Mouse (Mus musculus) midbrain, embryonic 16.5 days (tissue): ENCODE measurements at regions not wholly inside any gene's neighbourhood (a gene's known extent, or its start where the extent isn't known, plus 50 kb on each side); places are given as distances from the start of the nearest gene placed in this dataset.

Experiments used
- ATAC-seq: fragments of 200-750 bp; cut with Nextera tagmentation; 2 replicates; pipeline ENCODE4 v1.8.0; 2017; ENCODE audit warnings: moderate TSS enrichment
- H3K27ac ChIP-seq: fragments of 300-500 bp; sonication (generic); 2 replicates; pipeline ENCODE4 v1.5.1; 2014; ENCODE audit warnings: mild to moderate bottlenecking, low read length, mixed read lengths
- H3K27me3 ChIP-seq: fragments of 300-500 bp; sonication (generic); 2 replicates; pipeline ENCODE4 v1.6.1; 2014; ENCODE audit warnings: low read depth, low read length, mixed read lengths; ENCODE audit not compliant: control insufficient read depth, insufficient read depth
- H3K36me3 ChIP-seq: fragments of 300-500 bp; sonication (generic); 2 replicates; pipeline ENCODE4 v1.6.1; 2014; ENCODE audit warnings: mild to moderate bottlenecking, low read length, moderate library complexity, mixed read lengths; ENCODE audit not compliant: control insufficient read depth, insufficient read depth
- H3K4me1 ChIP-seq: fragments of 300-500 bp; sonication (generic); 2 replicates; pipeline ENCODE4 v1.6.1; 2014; ENCODE audit warnings: mild to moderate bottlenecking, low read length, mixed read lengths; ENCODE audit not compliant: control insufficient read depth, insufficient read depth
- H3K4me2 ChIP-seq: fragments of 300-500 bp; sonication (generic); 2 replicates; pipeline ENCODE4 v1.6.1; 2014; ENCODE audit warnings: mild to moderate bottlenecking, low read length, mixed read lengths
- H3K4me3 ChIP-seq: fragments of 300-500 bp; sonication (generic); 2 replicates; pipeline ENCODE4 v1.5.1; 2014; ENCODE audit warnings: low read depth, mild to moderate bottlenecking, low read length, moderate library complexity, mixed read lengths
- H3K9ac ChIP-seq: fragments of 300-500 bp; sonication (generic); 2 replicates; pipeline ENCODE4 v1.6.1; 2014; ENCODE audit warnings: low read depth, low read length, mixed read lengths
- H3K9me3 ChIP-seq: fragments of 300-500 bp; sonication (generic); replicated peaks from 2 replicates; pipeline ENCODE4 v1.6.1; 2014; ENCODE audit warnings: mild to moderate bottlenecking, low read length, mixed read lengths; ENCODE audit not compliant: control insufficient read depth, poor library complexity, severe bottlenecking
- WGBS: fragments of 180-500 bp; shearing (Covaris S2); extraction: QIAGEN DNeasy Blood & Tissue Kit; methylation state at CpG from one replicate; pipeline ENCODE4 v1.1.7; 2014; 5-methylcytosine and 5-hydroxymethylcytosine counted together

- Histone ChIP-seq H3K9ac (no peak overlapping the region), H3K4me3 (no peak overlapping the region), H3K27me3 (no peaks in the 10 kb centered on the region), H3K36me3 (no peaks in the 10 kb centered on the region), H3K9me3 (no peaks in the 10 kb centered on the region), H3K4me2 (no peak overlapping the region), H3K27ac (no peak overlapping the region), H3K4me1 (no peaks in the 10 kb centered on the region)
- WGBS = 76% methylated on average over 3 of the region's 3 CpGs
- ATAC-seq = no peak
Measured at GRCm38 (mm10) chr9:68340921-68341320, 312.7 kb upstream of the Rora start.

GRCm38 (mm10) chr9:68341511-68341910 lies 312.1 kb upstream of the Rora start:
- WGBS = 86% methylated on average over 3 of the region's 3 CpGs
- H3K36me3 ChIP-seq = no peaks in the 10 kb centered on the region
- H3K4me2 ChIP-seq = no peak overlapping the region
- no peaks in the 10 kb centered on the region for H3K4me1 ChIP-seq
- no peaks in the 10 kb centered on the region for H3K27me3 ChIP-seq
- no peak overlapping the region for H3K4me3 ChIP-seq
- ATAC-seq = no peak
- no peak overlapping the region for H3K27ac ChIP-seq
- H3K9me3 ChIP-seq = no peaks in the 10 kb centered on the region
- no peak overlapping the region for H3K9ac ChIP-seq

GRCm38 (mm10) chr9:68347426-68347825 lies 306.2 kb upstream of the Rora start:
- ATAC-seq = no peak
- Histone ChIP-seq H3K4me2 (no peak overlapping the region), H3K9ac (no peak overlapping the region), H3K4me3 (no peak overlapping the region), H3K36me3 (no peaks in the 10 kb centered on the region), H3K4me1 (no peaks in the 10 kb centered on the region), H3K27me3 (no peaks in the 10 kb centered on the region), H3K9me3 (no peaks in the 10 kb centered on the region), H3K27ac (no peak overlapping the region)
- WGBS = 87% methylated on average over 6 of the region's 6 CpGs

- no peak overlapping the region for H3K4me3 ChIP-seq
- H3K27ac ChIP-seq = no peak overlapping the region
- H3K4me2 ChIP-seq = no peak overlapping the region
- no peaks in the 10 kb centered on the region for H3K36me3 ChIP-seq
- no peaks in the 10 kb centered on the region for H3K9me3 ChIP-seq
- H3K9ac ChIP-seq = no peak overlapping the region
- H3K27me3 ChIP-seq = no peaks in the 10 kb centered on the region
- 92% methylated on average over 4 of the region's 4 CpGs for WGBS
- ATAC-seq = no peak
- no peaks in the 10 kb centered on the region for H3K4me1 ChIP-seq
Measured at GRCm38 (mm10) chr9:68351466-68351865, 302.1 kb upstream of the Rora start.

GRCm38 (mm10) chr9:68354470-68354869 lies 299.1 kb upstream of the Rora start:
- ATAC-seq = no peak
- Histone ChIP-seq H3K36me3 (no peaks in the 10 kb centered on the region), H3K27me3 (no peaks in the 10 kb centered on the region), H3K27ac (no peak overlapping the region), H3K9me3 (no peaks in the 10 kb centered on the region), H3K9ac (no peak overlapping the region), H3K4me3 (no peak overlapping the region), H3K4me1 (no peaks in the 10 kb centered on the region), H3K4me2 (no peak overlapping the region)
- 80% methylated on average over 4 of the region's 4 CpGs for whole genome bisulfite sequencing

- ATAC-seq = no peak
- WGBS = 92% methylated on average over 4 of the region's 4 CpGs
Measured at GRCm38 (mm10) chr9:68356078-68356477, 297.5 kb upstream of the Rora start.

GRCm38 (mm10) chr9:68357231-68357630 lies 296.4 kb upstream of the Rora start:
- no peak overlapping the region for H3K27ac ChIP-seq
- H3K4me3 ChIP-seq = no peak overlapping the region
- WGBS = 64% methylated on average over 5 of the region's 5 CpGs
- H3K4me1 ChIP-seq = no peaks in the 10 kb centered on the region
- no peak for ATAC-seq
- H3K9me3 ChIP-seq = no peaks in the 10 kb centered on the region
- no peak overlapping the region for H3K9ac ChIP-seq
- H3K27me3 ChIP-seq = no peaks in the 10 kb centered on the region
- H3K4me2 ChIP-seq = no peak overlapping the region
- H3K36me3 ChIP-seq = no peaks in the 10 kb centered on the region

More at GRCm38 (mm10) chr9:68356078-68356477, 297.5 kb upstream of the Rora start:
- H3K4me3 ChIP-seq = no peak overlapping the region
- H3K4me1 ChIP-seq = no peaks in the 10 kb centered on the region
- H3K36me3 ChIP-seq = no peaks in the 10 kb centered on the region
- no peak overlapping the region for H3K27ac ChIP-seq
- no peak overlapping the region for H3K9ac ChIP-seq
- H3K4me2 ChIP-seq = no peak overlapping the region
- no peaks in the 10 kb centered on the region for H3K27me3 ChIP-seq
- H3K9me3 ChIP-seq = no peaks in the 10 kb centered on the region

- no peak overlapping the region for H3K27ac ChIP-seq
- no peaks in the 10 kb centered on the region for H3K4me1 ChIP-seq
- no peak overlapping the region for H3K4me2 ChIP-seq
- 74% methylated on average over 3 of the region's 3 CpGs for WGBS
- H3K36me3 ChIP-seq = no peaks in the 10 kb centered on the region
- no peak overlapping the region for H3K9ac ChIP-seq
- no peak for ATAC-seq
- H3K4me3 ChIP-seq = no peak overlapping the region
- H3K27me3 ChIP-seq = no peaks in the 10 kb centered on the region
- H3K9me3 ChIP-seq = no peaks in the 10 kb centered on the region
Measured at GRCm38 (mm10) chr9:68366973-68367372, 286.6 kb upstream of the Rora start.

GRCm38 (mm10) chr9:68367556-68367955 lies 286.0 kb upstream of the Rora start:
- Histone ChIP-seq H3K4me1 (no peaks in the 10 kb centered on the region), H3K9me3 (no peaks in the 10 kb centered on the region), H3K27ac (no peak overlapping the region), H3K9ac (no peak overlapping the region), H3K36me3 (no peaks in the 10 kb centered on the region), H3K4me3 (no peak overlapping the region), H3K27me3 (no peaks in the 10 kb centered on the region), H3K4me2 (no peak overlapping the region)
- WGBS = 93% methylated on average over 4 of the region's 4 CpGs
- ATAC-seq = no peak

- no peak for ATAC-seq
- 76% methylated on average over 4 of the region's 4 CpGs for WGBS
- Histone ChIP-seq H3K27me3 (no peaks in the 10 kb centered on the region), H3K4me2 (no peak overlapping the region), H3K9me3 (no peaks in the 10 kb centered on the region), H3K27ac (no peak overlapping the region; the same call in 1 of the 2 replicates), H3K9ac (no peak overlapping the region), H3K36me3 (no peaks in the 10 kb centered on the region), H3K4me1 (no peaks in the 10 kb centered on the region), H3K4me3 (no peak overlapping the region)
Measured at GRCm38 (mm10) chr9:68372726-68373125, 280.9 kb upstream of the Rora start.
